Mouse (Mus musculus) heart, embryonic 12.5 days (tissue): ENCODE data around the gene Zbtb40. TPM values are rescaled to one million over a fixed set of nuclear protein-coding genes. Genes with fewer than 3 reads are reported as not detected.
A peak's percentile ranks its signal among the peaks of the same experiment; 100 is the strongest.

Source experiments
- ATAC-seq: fragments of 200-750 bp; cut with Nextera tagmentation; 2 replicates; pipeline ENCODE4 v1.8.0; 2017; ENCODE audit warnings: moderate TSS enrichment, moderate library complexity; ENCODE audit not compliant: insufficient number of reproducible peaks, low FRiP score
- H3K27ac ChIP-seq: fragments of 300-500 bp; sonication (generic); 2 replicates; pipeline ENCODE4 v1.5.1; 2016; ENCODE audit warnings: mild to moderate bottlenecking, moderate library complexity; ENCODE audit not compliant: poor library complexity, severe bottlenecking
- H3K27me3 ChIP-seq: fragments of 300-500 bp; sonication (generic); replicated peaks from 2 replicates; pipeline ENCODE4 v1.6.1; 2016; ENCODE audit warnings: mild to moderate bottlenecking, moderate library complexity
- H3K36me3 ChIP-seq: fragments of 300-500 bp; sonication (generic); 2 replicates; pipeline ENCODE4 v1.6.1; 2016; ENCODE audit warnings: mild to moderate bottlenecking, moderate library complexity
- H3K4me1 ChIP-seq: fragments of 300-500 bp; sonication (generic); replicated peaks from 2 replicates; pipeline ENCODE4 v1.6.1; 2016; ENCODE audit warnings: mild to moderate bottlenecking
- H3K4me2 ChIP-seq: fragments of 300-500 bp; sonication (generic); 2 replicates; pipeline ENCODE4 v1.6.1; 2016; ENCODE audit warnings: mild to moderate bottlenecking, moderate library complexity
- H3K4me3 ChIP-seq: fragments of 300-500 bp; sonication (generic); 2 replicates; pipeline ENCODE4 v1.5.1; 2016; ENCODE audit warnings: mild to moderate bottlenecking
- H3K9ac ChIP-seq: fragments of 300-500 bp; sonication (generic); 2 replicates; pipeline ENCODE4 v1.6.1; 2016; ENCODE audit warnings: mild to moderate bottlenecking, moderate library complexity
- H3K9me3 ChIP-seq: fragments of 300-500 bp; sonication (generic); replicated peaks from 2 replicates; pipeline ENCODE4 v1.6.1; 2016; ENCODE audit warnings: mild to moderate bottlenecking, moderate library complexity
- WGBS: fragments of 180-500 bp; shearing (Covaris S2); methylation state at CpG from one replicate; pipeline ENCODE4 v1.1.7; 2016; 5-methylcytosine and 5-hydroxymethylcytosine counted together
- polyA plus RNA-seq: library from polyadenylated mRNA; unstranded; fragments of >200 nt; fragmentation: Nextera tagmentation; extraction: Ambion mirVana; gene quantifications from 2 replicates; pipeline ENCODE4 v1.2.1, GENCODE M21; 2016

Gene Zbtb40
- polyA plus RNA-seq, 1 experiment from 2014 or later = 4.1 TPM

- H3K36me3 ChIP-seq = no peaks in the 10 kb centered on the region
- no peak for ATAC-seq
- peaks cover 58% of the 10 kb centered on the region for H3K27me3 ChIP-seq
- H3K4me1 ChIP-seq = peaks cover 10% of the 10 kb centered on the region
- H3K9ac ChIP-seq = no peak overlapping the region
- no peak overlapping the region for H3K4me3 ChIP-seq
- no peak overlapping the region for H3K4me2 ChIP-seq
- 68% methylated on average over 3 of the region's 3 CpGs for WGBS
- no peak overlapping the region for H3K27ac ChIP-seq
- no peaks in the 10 kb centered on the region for H3K9me3 ChIP-seq
Observed at GRCm38 (mm10) chr4:137054932-137055331, 6.3 kb upstream of the Zbtb40 start.

GRCm38 (mm10) chr4:137053810-137054209, 5.2 kb upstream of the Zbtb40 start:
- 42% methylated on average over 5 of the region's 5 CpGs for WGBS
- H3K9ac ChIP-seq = no peak overlapping the region; the same call in 1 of the 2 replicates
- ATAC-seq = no peak
- H3K4me3 ChIP-seq = no peak overlapping the region
- no peaks in the 10 kb centered on the region for H3K36me3 ChIP-seq
- H3K9me3 ChIP-seq = 0 out of 2 replicates have a peak, but pooled peaks cover 10% of the 10 kb centered on the region
- H3K27ac ChIP-seq = peak overlapping the region; percentile 57
- peaks cover 57% of the 10 kb centered on the region for H3K27me3 ChIP-seq
- no peak overlapping the region; the same call in 1 of the 2 replicates for H3K4me2 ChIP-seq
- peaks cover 10% of the 10 kb centered on the region for H3K4me1 ChIP-seq

- ATAC-seq = peak; percentile 54; the same call in 1 of the 2 replicates
- Histone ChIP-seq H3K9me3 (0 out of 2 replicates have a peak, but pooled peaks cover 11% of the 10 kb centered on the region), H3K4me3 (peak overlapping the region; percentile 96), H3K36me3 (no peaks in the 10 kb centered on the region), H3K4me1 (peaks cover 30% of the 10 kb centered on the region), H3K27ac (peak overlapping the region; percentile 53; the same call in 1 of the 2 replicates), H3K4me2 (peak overlapping the region; percentile 84), H3K9ac (peak overlapping the region; percentile 88), H3K27me3 (peaks cover 30% of the 10 kb centered on the region)
- WGBS = under 1% methylated on average over 52 of the region's 52 CpGs
Observed at GRCm38 (mm10) chr4:137047840-137048549, 606 bp downstream of the Zbtb40 start.

GRCm38 (mm10) chr4:137046110-137046509, 2.5 kb downstream of the Zbtb40 start:
- 89% methylated on average over 5 of the region's 5 CpGs for WGBS
- no peaks in the 10 kb centered on the region for H3K36me3 ChIP-seq
- H3K4me1 ChIP-seq = peaks cover 44% of the 10 kb centered on the region
- no peak overlapping the region for H3K4me3 ChIP-seq
- H3K27me3 ChIP-seq = peaks cover 17% of the 10 kb centered on the region
- H3K9me3 ChIP-seq = 0 out of 2 replicates have a peak, but pooled peaks cover 11% of the 10 kb centered on the region
- no peak overlapping the region for H3K4me2 ChIP-seq
- H3K27ac ChIP-seq = no peak overlapping the region
- no peak for ATAC-seq
- no peak overlapping the region for H3K9ac ChIP-seq

GRCm38 (mm10) chr4:137044516-137044915, 4.1 kb downstream of the Zbtb40 start:
- 0 out of 2 replicates have a peak, but pooled peaks cover 7% of the 10 kb centered on the region for H3K9me3 ChIP-seq
- WGBS = 40% methylated on average over 5 of the region's 5 CpGs
- H3K27me3 ChIP-seq = peaks cover 1% of the 10 kb centered on the region; the same call in 1 of the 2 replicates
- H3K36me3 ChIP-seq = no peaks in the 10 kb centered on the region
- peak overlapping the region; percentile 31 for H3K27ac ChIP-seq
- H3K4me1 ChIP-seq = peaks cover 51% of the 10 kb centered on the region
- peak overlapping the region; percentile 28 for H3K4me2 ChIP-seq
- no peak overlapping the region for H3K4me3 ChIP-seq
- peak overlapping the region; percentile 3; the same call in 1 of the 2 replicates for H3K9ac ChIP-seq
- no peak for ATAC-seq

- WGBS = 39% methylated on average over 11 of the region's 11 CpGs
- H3K9ac ChIP-seq = peak overlapping the region; percentile 3; the same call in 1 of the 2 replicates
- H3K4me3 ChIP-seq = no peak overlapping the region
- H3K9me3 ChIP-seq = 0 out of 2 replicates have a peak, but pooled peaks cover under 1% of the 10 kb centered on the region
- peak overlapping the region; percentile 39 for H3K27ac ChIP-seq
- peaks cover 51% of the 10 kb centered on the region for H3K4me1 ChIP-seq
- H3K27me3 ChIP-seq = no peaks in the 10 kb centered on the region
- ATAC-seq = no peak
- no peaks in the 10 kb centered on the region for H3K36me3 ChIP-seq
- peak overlapping the region; percentile 28 for H3K4me2 ChIP-seq
Observed at GRCm38 (mm10) chr4:137043799-137044198, 4.8 kb downstream of the Zbtb40 start.

GRCm38 (mm10) chr4:137042039-137042438, 6.6 kb downstream of the Zbtb40 start:
- no peak overlapping the region for H3K9ac ChIP-seq
- no peak overlapping the region for H3K27ac ChIP-seq
- H3K4me2 ChIP-seq = no peak overlapping the region
- H3K36me3 ChIP-seq = no peaks in the 10 kb centered on the region
- H3K4me3 ChIP-seq = no peak overlapping the region
- no peaks in the 10 kb centered on the region for H3K9me3 ChIP-seq
- H3K4me1 ChIP-seq = peaks cover 46% of the 10 kb centered on the region
- ATAC-seq = no peak
- no peaks in the 10 kb centered on the region for H3K27me3 ChIP-seq
- WGBS = 89% methylated on average over 8 of the region's 8 CpGs

GRCm38 (mm10) chr4:137041161-137041621, 7.4 kb downstream of the Zbtb40 start:
- 73% methylated on average over 10 of the region's 10 CpGs for WGBS
- Histone ChIP-seq H3K9ac (no peak overlapping the region), H3K4me3 (no peak overlapping the region), H3K27me3 (no peaks in the 10 kb centered on the region), H3K4me2 (no peak overlapping the region), H3K9me3 (no peaks in the 10 kb centered on the region), H3K36me3 (no peaks in the 10 kb centered on the region), H3K4me1 (peaks cover 46% of the 10 kb centered on the region), H3K27ac (peak overlapping the region; percentile 49; the same call in 1 of the 2 replicates)
- no peak for ATAC-seq

GRCm38 (mm10) chr4:137039441-137039840, 9.2 kb downstream of the Zbtb40 start:
- 93% methylated on average over 7 of the region's 7 CpGs for WGBS

GRCm38 (mm10) chr4:137038501-137038900, 10.1 kb downstream of the Zbtb40 start:
- Histone ChIP-seq H3K4me3 (no peak overlapping the region), H3K36me3 (no peaks in the 10 kb centered on the region), H3K27me3 (no peaks in the 10 kb centered on the region), H3K9ac (no peak overlapping the region), H3K4me2 (no peak overlapping the region), H3K9me3 (no peaks in the 10 kb centered on the region), H3K4me1 (peaks cover 27% of the 10 kb centered on the region), H3K27ac (no peak overlapping the region)
- no peak for ATAC-seq
- WGBS = 80% methylated on average over 3 of the region's 3 CpGs

More at GRCm38 (mm10) chr4:137039441-137039840, 9.2 kb downstream of the Zbtb40 start:
- Histone ChIP-seq H3K4me1 (peaks cover 36% of the 10 kb centered on the region), H3K4me2 (no peak overlapping the region), H3K4me3 (no peak overlapping the region), H3K36me3 (no peaks in the 10 kb centered on the region), H3K9ac (no peak overlapping the region), H3K27ac (no peak overlapping the region), H3K9me3 (no peaks in the 10 kb centered on the region), H3K27me3 (no peaks in the 10 kb centered on the region)
- ATAC-seq = no peak

- H3K27me3 ChIP-seq = no peaks in the 10 kb centered on the region
- H3K9me3 ChIP-seq = no peaks in the 10 kb centered on the region
- no peak overlapping the region for H3K9ac ChIP-seq
- no peaks in the 10 kb centered on the region for H3K36me3 ChIP-seq
- H3K4me3 ChIP-seq = no peak overlapping the region
- no peak overlapping the region for H3K4me2 ChIP-seq
- 71% methylated on average over 8 of the region's 8 CpGs for WGBS
- H3K4me1 ChIP-seq = peaks cover 23% of the 10 kb centered on the region
- no peak for ATAC-seq
- H3K27ac ChIP-seq = no peak overlapping the region
Observed at GRCm38 (mm10) chr4:137038096-137038495, 10.5 kb downstream of the Zbtb40 start.
